Mouse (Mus musculus) kidney, adult 2 months (tissue): ENCODE measurements at regions not wholly inside any gene's neighbourhood (a gene's known extent, or its start where the extent isn't known, plus 50 kb on each side); places are given as distances from the start of the nearest gene placed in this dataset.

Experiments used
- CTCF ChIP-seq: fragments of 200-500 bp; conservative IDR thresholded peaks from 2 replicates; pipeline ENCODE4 v1.5.1; 2011; ENCODE audit warnings: low read depth, mild to moderate bottlenecking, control low read depth, low read length, moderate library complexity, mixed read lengths; ENCODE audit not compliant: insufficient read depth, insufficient read length
- POLR2A ChIP-seq: fragments of 200-500 bp; IDR thresholded peaks from one replicate; pipeline ENCODE4 v1.6.1; 2011; ENCODE audit warnings: low read depth, low read length, control low read depth

DNA sequence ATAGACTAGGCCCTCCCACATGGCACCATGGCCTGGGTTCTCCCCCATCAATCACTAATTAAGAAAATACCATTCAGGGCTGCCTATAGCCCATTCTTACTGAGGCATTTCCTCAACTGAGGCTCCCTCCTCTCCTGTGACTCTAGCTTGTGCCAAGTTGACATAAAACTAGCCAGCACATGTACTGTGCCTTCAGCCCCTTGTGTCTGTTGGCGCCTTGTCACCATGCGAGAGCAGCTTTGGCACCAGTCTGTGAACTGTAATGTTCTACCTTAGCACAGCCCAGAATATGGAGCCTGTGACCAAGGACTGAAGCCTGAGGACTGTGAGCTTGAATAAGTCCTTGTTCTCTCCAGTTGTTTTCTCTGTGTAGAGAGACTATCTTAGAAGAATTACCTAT lies 75.0 kb upstream of the Glce start:
- TF ChIP-seq CTCF (no peak), POLR2A (no peak)
